Mouse (Mus musculus) Patski (cell line): ENCODE results near the gene Acsl1. TPM values are rescaled to one million over a fixed set of nuclear protein-coding genes. Genes with fewer than 3 reads are reported as not detected.
A peak's percentile ranks its signal among the peaks of the same experiment; 100 is the strongest.

ENCODE experiments used
- ATAC-seq: fragments of 100-300 bp; one replicate; pipeline ENCODE4 v1.8.0; 2021
- CTCF ChIA-PET: fragments of 350-600 bp; sonication (Branson Sonifier 250); formaldehyde crosslinking; loops from one replicate; lab custom pipeline; 2022; ENCODE audit warnings: inconsistent platforms; lab: Charles Lee
- POLR2A ChIA-PET: fragments of 350-600 bp; sonication (Branson Sonifier 250); formaldehyde crosslinking; loops from one replicate; lab custom pipeline; 2022; ENCODE audit warnings: antibody characterized with exemption, inconsistent platforms; lab: Charles Lee
- DNase-seq: peaks from one replicate; pipeline ENCODE4 v3.0.0-alpha.2; 2011; ENCODE audit warnings: low read depth, low spot score
- H3K27me3 ChIP-seq: fragments of 371-371 bp; one replicate; pipeline ENCODE4 v1.5.1; 2021
- CTCF ChIP-seq: fragments of 100-300 bp; IDR thresholded peaks from one replicate; pipeline ENCODE4 v1.5.1; 2021
- in situ Hi-C: fragments of 300-500 bp; cut with MboI; formaldehyde crosslinking; loops from 3 replicates; pipeline ENCODE4 v1.11.1; 2018; ENCODE audit warnings: low pct_unique_long_range_greater_than_20kb, mixed read lengths
- polyA plus RNA-seq: library from polyadenylated mRNA; unstranded; gene quantifications from one replicate; pipeline ENCODE4 v1.2.3, GENCODE M21; 2021

Gene Acsl1
- polyA plus RNA-seq, 1 experiment from 2014 or later = 43.4 TPM

- DNase-seq = no peak
- CTCF ChIA-PET = interaction anchor here (0.9 kb wide), 1 partner anchor 16 kb away, joined by 3 read pairs; no protein-coding TSS in a partner anchor
- POLR2A ChIA-PET = no interaction called here
- no peak for ATAC-seq
- in situ Hi-C loops = no loop called here
- TF ChIP-seq CTCF = no peak
- H3K27me3 ChIP-seq = no peaks in the 10 kb centered on the region
Measured at GRCm38 (mm10) chr8:46530541-46530940, 59.7 kb downstream of the Acsl1 start.

GRCm38 (mm10) chr8:46533926-46534325 is 63.1 kb downstream of the Acsl1 start:
- in situ Hi-C loops = no loop called here
- no peak for TF ChIP-seq CTCF
- DNase-seq = no peak
- POLR2A ChIA-PET = interaction anchor here (0.8 kb wide), 1 partner anchor 223 kb away, joined by 3 read pairs; no protein-coding TSS in a partner anchor
- H3K27me3 ChIP-seq = no peaks in the 10 kb centered on the region
- ATAC-seq = no peak
- CTCF ChIA-PET = no interaction called here

- in situ Hi-C loops = loop anchor here (10.0 kb wide), 1 partner anchor 295 kb away; no protein-coding TSS in a partner anchor
- H3K27me3 ChIP-seq = no peaks in the 10 kb centered on the region
- DNase-seq (no peak), ATAC-seq (peak; percentile 12)
- CTCF ChIA-PET = interaction anchor here (1.2 to 1.6 kb wide), 3 partner anchors 51 to 229 kb away, joined by 3 to 4 read pairs (median 3); no protein-coding TSS in a partner anchor
- POLR2A ChIA-PET = interaction anchor here (0.8 to 1.0 kb wide), 2 partner anchors 12 to 329 kb away, joined by 3 read pairs; partner anchors contain the start of gene Slc25a4
- no peak for TF ChIP-seq CTCF
Measured at GRCm38 (mm10) chr8:46539701-46540100, 68.9 kb downstream of the Acsl1 start.

- DNase-seq (no peak), ATAC-seq (no peak)
- TF ChIP-seq CTCF = no peak
- in situ Hi-C loops = loop anchor here (10.0 kb wide), 1 partner anchor 298 kb away; no protein-coding TSS in a partner anchor
- CTCF ChIA-PET = no interaction called here
- POLR2A ChIA-PET = no interaction called here
- H3K27me3 ChIP-seq = no peaks in the 10 kb centered on the region
Measured at GRCm38 (mm10) chr8:46543191-46543590, 72.4 kb downstream of the Acsl1 start.

- POLR2A ChIA-PET = no interaction called here
- H3K27me3 ChIP-seq = no peaks in the 10 kb centered on the region
- in situ Hi-C loops = loop anchor here (10.0 kb wide), 1 partner anchor 299 kb away; no protein-coding TSS in a partner anchor
- TF ChIP-seq CTCF = no peak
- DNase-seq (no peak), ATAC-seq (no peak)
- CTCF ChIA-PET = no interaction called here
Measured at GRCm38 (mm10) chr8:46543662-46544061, 72.8 kb downstream of the Acsl1 start.

- ATAC-seq (no peak), DNase-seq (no peak)
- TF ChIP-seq CTCF = no peak
- POLR2A ChIA-PET = no interaction called here
- H3K27me3 ChIP-seq = no peaks in the 10 kb centered on the region
- CTCF ChIA-PET = interaction anchor here (5.3 kb wide), 1 partner anchor 235 kb away, joined by 32 read pairs; no protein-coding TSS in a partner anchor
- in situ Hi-C loops = loop anchor here (5.0 to 10.0 kb wide), 3 partner anchors 49 to 301 kb away; no protein-coding TSS in a partner anchor
Measured at GRCm38 (mm10) chr8:46545854-46546253, 75.0 kb downstream of the Acsl1 start.

GRCm38 (mm10) chr8:46546431-46547176 is 75.8 kb downstream of the Acsl1 start:
- TF ChIP-seq CTCF = no peak
- peak; percentile 36 for ATAC-seq
- no peak for DNase-seq
- H3K27me3 ChIP-seq = no peaks in the 10 kb centered on the region
- in situ Hi-C loops = loop anchor here (5.0 to 10.0 kb wide), 3 partner anchors 49 to 302 kb away; no protein-coding TSS in a partner anchor
- ChIA-PET POLR2A (interaction anchor here (1.0 kb wide), 1 partner anchor 58 kb away, joined by 3 read pairs; no protein-coding TSS in a partner anchor), CTCF (interaction anchor here (0.8 to 5.3 kb wide), 8 partner anchors 10 to 305 kb away, joined by 3 to 32 read pairs (median 4); partner anchors contain the start of gene Acsl1)

- in situ Hi-C loops = loop anchor here (5.0 to 10.0 kb wide), 3 partner anchors 50 to 302 kb away; no protein-coding TSS in a partner anchor
- POLR2A ChIA-PET = interaction anchor here (1.0 kb wide), 1 partner anchor 59 kb away, joined by 3 read pairs; no protein-coding TSS in a partner anchor
- CTCF ChIA-PET = interaction anchor here (0.8 to 5.3 kb wide), 8 partner anchors 11 to 305 kb away, joined by 3 to 32 read pairs (median 4); partner anchors contain the start of gene Acsl1
- no peaks in the 10 kb centered on the region for H3K27me3 ChIP-seq
- no peak for ATAC-seq
- no peak for DNase-seq
- TF ChIP-seq CTCF = peak; percentile 83
Measured at GRCm38 (mm10) chr8:46547245-46547644, 76.4 kb downstream of the Acsl1 start.

- in situ Hi-C loops = no loop called here
Measured at GRCm38 (mm10) chr8:46550058-46550457, 79.2 kb downstream of the Acsl1 start.

GRCm38 (mm10) chr8:46551029-46551428 is 80.2 kb downstream of the Acsl1 start:
- no peaks in the 10 kb centered on the region for H3K27me3 ChIP-seq
- POLR2A ChIA-PET = interaction anchor here (0.6 to 0.8 kb wide), 4 partner anchors 11 to 673 kb away, joined by 3 read pairs; no protein-coding TSS in a partner anchor
- in situ Hi-C loops = no loop called here
- no peak for TF ChIP-seq CTCF
- ATAC-seq (no peak), DNase-seq (no peak)
- CTCF ChIA-PET = interaction anchor here (0.8 kb wide), 1 partner anchor 41 kb away, joined by 3 read pairs; no protein-coding TSS in a partner anchor

More at GRCm38 (mm10) chr8:46550058-46550457, 79.2 kb downstream of the Acsl1 start:
- H3K27me3 ChIP-seq = no peaks in the 10 kb centered on the region
- no peak for TF ChIP-seq CTCF
- ChIA-PET POLR2A (no interaction called here), CTCF (interaction anchor here (0.7 to 5.3 kb wide), 2 partner anchors 239 to 240 kb away, joined by 3 to 32 read pairs; no protein-coding TSS in a partner anchor)
- ATAC-seq (no peak), DNase-seq (no peak)
